Mouse (Mus musculus) embryonic facial prominence, embryonic 10.5 days (tissue): ENCODE data around the gene Gm10974. TPM values are rescaled to one million over a fixed set of nuclear protein-coding genes. Genes with fewer than 3 reads are reported as not detected.

ENCODE experiments used
- DNase-seq: peaks from one replicate; pipeline ENCODE4 v3.0.0-alpha.2; 2017; ENCODE audit warnings: low spot score
- H3K27ac ChIP-seq: fragments of 300-500 bp; sonication (generic); replicated peaks from 2 replicates; pipeline ENCODE4 v1.5.1; 2016; ENCODE audit warnings: mild to moderate bottlenecking
- H3K27me3 ChIP-seq: fragments of 300-500 bp; sonication (generic); replicated peaks from 2 replicates; pipeline ENCODE4 v1.6.1; 2016; ENCODE audit warnings: low read depth, mild to moderate bottlenecking; ENCODE audit not compliant: poor library complexity, severe bottlenecking
- H3K36me3 ChIP-seq: fragments of 300-500 bp; sonication (generic); replicated peaks from 2 replicates; pipeline ENCODE4 v1.6.1; 2016; ENCODE audit warnings: mild to moderate bottlenecking, moderate library complexity
- H3K4me1 ChIP-seq: fragments of 300-500 bp; sonication (generic); 2 replicates; pipeline ENCODE4 v1.6.1; 2016
- H3K4me3 ChIP-seq: fragments of 300-500 bp; sonication (generic); 2 replicates; pipeline ENCODE4 v1.5.1; 2016; ENCODE audit warnings: mild to moderate bottlenecking, moderate library complexity
- H3K9me3 ChIP-seq: fragments of 300-500 bp; sonication (generic); 2 replicates; pipeline ENCODE4 v1.6.1; 2016; ENCODE audit warnings: mild to moderate bottlenecking
- WGBS: fragments of 180-500 bp; shearing (Covaris S2); methylation state at CpG from one replicate; pipeline ENCODE4 v1.1.7; 2016; 5-methylcytosine and 5-hydroxymethylcytosine counted together
- polyA plus RNA-seq: library from polyadenylated mRNA; unstranded; fragments of >200 nt; fragmentation: Nextera tagmentation; extraction: Ambion mirVana; gene quantifications from 2 replicates; pipeline ENCODE4 v1.2.1, GENCODE M21; 2016

Gene Gm10974
- polyA plus RNA-seq, 1 experiment from 2014 or later, result not detected

GRCm38 (mm10) chr7:66369071-66369933 lies 3.6 kb downstream of the Gm10974 start:
- H3K36me3 ChIP-seq, result no peaks in the 10 kb centered on the region; the same call in 1 of the 2 replicates
- H3K27ac ChIP-seq, result no peak overlapping the region
- no peaks in the 10 kb centered on the region for H3K27me3 ChIP-seq
- H3K4me1 ChIP-seq, result peaks cover 5% of the 10 kb centered on the region; the same call in 1 of the 2 replicates
- no peak overlapping the region for H3K4me3 ChIP-seq
- DNase-seq, result no peak
- WGBS, result 81% methylated on average over 5 of the region's 5 CpGs
- no peaks in the 10 kb centered on the region for H3K9me3 ChIP-seq

GRCm38 (mm10) chr7:66369934-66370445 lies 4.3 kb downstream of the Gm10974 start:
- DNase-seq, result no peak
- 84% methylated on average over 5 of the region's 5 CpGs for WGBS

GRCm38 (mm10) chr7:66370970-66371369 lies 5.3 kb downstream of the Gm10974 start:
- Histone ChIP-seq H3K4me1 (peaks cover 6% of the 10 kb centered on the region), H3K27me3 (no peaks in the 10 kb centered on the region), H3K27ac (no peak overlapping the region), H3K9me3 (no peaks in the 10 kb centered on the region), H3K4me3 (no peak overlapping the region), H3K36me3 (no peaks in the 10 kb centered on the region; the same call in 1 of the 2 replicates)
- DNase-seq, result no peak
- 90% methylated on average over 6 of the region's 6 CpGs for WGBS

More at GRCm38 (mm10) chr7:66369934-66370445, 4.3 kb downstream of the Gm10974 start:
- Histone ChIP-seq H3K27me3 (no peaks in the 10 kb centered on the region), H3K9me3 (no peaks in the 10 kb centered on the region), H3K27ac (no peak overlapping the region), H3K36me3 (no peaks in the 10 kb centered on the region; the same call in 1 of the 2 replicates), H3K4me1 (peaks cover 5% of the 10 kb centered on the region; the same call in 1 of the 2 replicates), H3K4me3 (no peak overlapping the region)

- H3K36me3 ChIP-seq, result no peaks in the 10 kb centered on the region; the same call in 1 of the 2 replicates
- no peak for DNase-seq
- 91% methylated on average over 3 of the region's 3 CpGs for WGBS
- H3K27ac ChIP-seq, result no peak overlapping the region
- peaks cover 8% of the 10 kb centered on the region for H3K4me1 ChIP-seq
- H3K9me3 ChIP-seq, result no peaks in the 10 kb centered on the region
- H3K27me3 ChIP-seq, result no peaks in the 10 kb centered on the region
- no peak overlapping the region for H3K4me3 ChIP-seq
These were observed 7.7 kb downstream of the Gm10974 start for GRCm38 (mm10) chr7:66373391-66373790.

GRCm38 (mm10) chr7:66375736-66376135 lies 10.0 kb downstream of the Gm10974 start:
- no peaks in the 10 kb centered on the region for H3K9me3 ChIP-seq
- H3K27ac ChIP-seq, result peak overlapping the region; percentile 67
- H3K27me3 ChIP-seq, result no peaks in the 10 kb centered on the region
- DNase-seq, result no peak
- no peaks in the 10 kb centered on the region; the same call in 1 of the 2 replicates for H3K36me3 ChIP-seq
- 81% methylated on average over 4 of the region's 4 CpGs for WGBS
- H3K4me1 ChIP-seq, result peaks cover 3% of the 10 kb centered on the region; the same call in 1 of the 2 replicates
- no peak overlapping the region for H3K4me3 ChIP-seq

- Histone ChIP-seq H3K27me3 (no peaks in the 10 kb centered on the region), H3K36me3 (no peaks in the 10 kb centered on the region; the same call in 1 of the 2 replicates), H3K27ac (peak overlapping the region; percentile 55; the same call in 1 of the 2 replicates), H3K4me3 (no peak overlapping the region), H3K9me3 (no peaks in the 10 kb centered on the region), H3K4me1 (peaks cover 3% of the 10 kb centered on the region; the same call in 1 of the 2 replicates)
- WGBS, result 82% methylated on average over 10 of the region's 10 CpGs
- DNase-seq, result no peak
These were observed 10.9 kb downstream of the Gm10974 start for GRCm38 (mm10) chr7:66376560-66376959.

- no peak for DNase-seq
- Histone ChIP-seq H3K27me3 (peaks cover 19% of the 10 kb centered on the region), H3K27ac (no peak overlapping the region), H3K36me3 (no peaks in the 10 kb centered on the region), H3K9me3 (no peaks in the 10 kb centered on the region), H3K4me3 (no peak overlapping the region), H3K4me1 (peaks cover 19% of the 10 kb centered on the region)
- WGBS, result 80% methylated on average over 5 of the region's 5 CpGs
These were observed 18.5 kb downstream of the Gm10974 start for GRCm38 (mm10) chr7:66384213-66384612.

GRCm38 (mm10) chr7:66384891-66385290 lies 19.2 kb downstream of the Gm10974 start:
- H3K27ac ChIP-seq, result no peak overlapping the region
- no peaks in the 10 kb centered on the region for H3K9me3 ChIP-seq
- H3K4me3 ChIP-seq, result no peak overlapping the region
- peaks cover 19% of the 10 kb centered on the region for H3K27me3 ChIP-seq
- no peak for DNase-seq
- H3K4me1 ChIP-seq, result peaks cover 19% of the 10 kb centered on the region
- H3K36me3 ChIP-seq, result no peaks in the 10 kb centered on the region
- WGBS, result 90% methylated on average over 8 of the region's 8 CpGs

- 95% methylated on average over 12 of the region's 12 CpGs for WGBS
- DNase-seq, result no peak
- no peak overlapping the region for H3K27ac ChIP-seq
- H3K9me3 ChIP-seq, result no peaks in the 10 kb centered on the region
- H3K27me3 ChIP-seq, result peaks cover 19% of the 10 kb centered on the region
- no peak overlapping the region for H3K4me3 ChIP-seq
- peaks cover 19% of the 10 kb centered on the region for H3K4me1 ChIP-seq
- no peaks in the 10 kb centered on the region for H3K36me3 ChIP-seq
These were observed 20.1 kb downstream of the Gm10974 start for GRCm38 (mm10) chr7:66385826-66386225.

GRCm38 (mm10) chr7:66386411-66386810 lies 20.7 kb downstream of the Gm10974 start:
- DNase-seq, result no peak
- 94% methylated on average over 6 of the region's 6 CpGs for WGBS

GRCm38 (mm10) chr7:66387419-66387812 lies 21.7 kb downstream of the Gm10974 start:
- Histone ChIP-seq H3K9me3 (no peaks in the 10 kb centered on the region), H3K4me3 (peak overlapping the region; percentile 82), H3K27ac (peak overlapping the region; percentile 93), H3K27me3 (peaks cover 19% of the 10 kb centered on the region), H3K4me1 (peaks cover 19% of the 10 kb centered on the region), H3K36me3 (no peaks in the 10 kb centered on the region)
- WGBS, result 2% methylated on average over 13 of the region's 13 CpGs
- peak; percentile 30 for DNase-seq

More at GRCm38 (mm10) chr7:66386411-66386810, 20.7 kb downstream of the Gm10974 start:
- no peaks in the 10 kb centered on the region for H3K9me3 ChIP-seq
- H3K4me1 ChIP-seq, result peaks cover 19% of the 10 kb centered on the region
- peaks cover 19% of the 10 kb centered on the region for H3K27me3 ChIP-seq
- H3K36me3 ChIP-seq, result no peaks in the 10 kb centered on the region
- H3K4me3 ChIP-seq, result no peak overlapping the region
- H3K27ac ChIP-seq, result no peak overlapping the region

GRCm38 (mm10) chr7:66387813-66388521 lies 22.3 kb downstream of the Gm10974 start, which contains the start of gene Lrrk1:
TSS of gene Lrrk1 (minus strand) at chr7:66388350.
- under 1% methylated on average over 70 of the region's 70 CpGs for WGBS
- Histone ChIP-seq H3K4me3 (peak within 1 kb of the TSS; percentile 82), H3K4me1 (peaks cover 19% of the 10 kb centered on the region), H3K27ac (peak within 1 kb of the TSS; percentile 93), H3K9me3 (no peaks in the 10 kb centered on the region), H3K27me3 (peaks cover 19% of the 10 kb centered on the region), H3K36me3 (no peaks in the 10 kb centered on the region)
- peak; percentile 83 for DNase-seq
